ENCODE assay signal across 34 mouse cellular contexts in genomic region chr5:83824838-83825466, GRCm38 (mm10).
DNase-seq lines count a peak whose midpoint lies in the region; ATAC-seq lines count a peak whose summit lies in the region.
"Had no signal": no experiment of that assay in that cellular context is flagged by ENCODE, and none has a peak within 500 bp of the region (broad histone marks: within the 10 kb centered on the region; RNA-seq: fewer than 3 reads in every experiment).

No protein-coding gene starts in this region.

- H3K9ac ChIP-seq in heart, embryonic 11.5 days (ENCODE audit: low read depth, low read length) = no peak overlapping the region
- no peak overlapping the region for H3K9ac ChIP-seq in limb, embryonic 11.5 days (ENCODE audit: low read length)
- H3K9ac ChIP-seq: embryonic facial prominence, embryonic 15.5 days; forebrain, embryonic 12.5 days; forebrain, postnatal 0 days; heart, embryonic 13.5 days; hindbrain, embryonic 12.5 days; intestine, embryonic 15.5 days; midbrain, embryonic 13.5 days; neural tube, embryonic 13.5 days had no signal

- no peaks in the 10 kb centered on the region for H3K27me3 ChIP-seq in heart, embryonic 11.5 days (ENCODE audit: control insufficient read depth, insufficient read depth, low read length)
- no peaks in the 10 kb centered on the region for H3K27me3 ChIP-seq in limb, embryonic 11.5 days (ENCODE audit: control insufficient read depth, insufficient read depth, low read length)
- H3K27me3 ChIP-seq: embryonic facial prominence, embryonic 15.5 days; forebrain, embryonic 12.5 days; heart, embryonic 13.5 days; hindbrain, embryonic 12.5 days; intestine, embryonic 15.5 days; megakaryocyte, embryonic 14.5 days; midbrain, embryonic 13.5 days; neural tube, embryonic 13.5 days had no signal

- no peaks in the 10 kb centered on the region for H3K4me1 ChIP-seq in heart, embryonic 11.5 days (ENCODE audit: control insufficient read depth, insufficient read depth, low read length)
- no peaks in the 10 kb centered on the region for H3K4me1 ChIP-seq in limb, embryonic 11.5 days (ENCODE audit: control insufficient read depth, insufficient read depth, low read length)
- H3K4me1 ChIP-seq: embryonic facial prominence, embryonic 15.5 days; forebrain, embryonic 12.5 days; heart, embryonic 13.5 days; hindbrain, embryonic 12.5 days; intestine, embryonic 15.5 days; megakaryocyte, embryonic 14.5 days; midbrain, embryonic 13.5 days; neural tube, embryonic 13.5 days had no signal

- WGBS in heart, embryonic 11.5 days (ENCODE audit: insufficient replicate concordance) = 44% methylated on average over 2 of the region's 2 CpGs
- WGBS in limb, embryonic 11.5 days = 37% methylated on average over 2 of the region's 2 CpGs

- H3K27ac ChIP-seq in heart, embryonic 11.5 days (ENCODE audit: low read depth, low read length) = no peak overlapping the region
- H3K27ac ChIP-seq in limb, embryonic 11.5 days (replicated peaks; ENCODE audit: low read depth, low read length) = no peak overlapping the region
- H3K27ac ChIP-seq: embryonic facial prominence, embryonic 15.5 days; forebrain, embryonic 12.5 days; heart, embryonic 13.5 days; hindbrain, embryonic 12.5 days; hindbrain, postnatal 0 days; intestine, embryonic 15.5 days; midbrain, embryonic 13.5 days; neural tube, embryonic 13.5 days had no signal

- H3K4me2 ChIP-seq in heart, embryonic 11.5 days = no peak overlapping the region
- no peak overlapping the region for H3K4me2 ChIP-seq in limb, embryonic 11.5 days (ENCODE audit: low read depth, severe bottlenecking)
- H3K4me2 ChIP-seq: embryonic facial prominence, embryonic 15.5 days; forebrain, embryonic 12.5 days; heart, embryonic 13.5 days; hindbrain, embryonic 12.5 days; intestine, embryonic 15.5 days; liver, embryonic 11.5 days; midbrain, embryonic 13.5 days; neural tube, embryonic 13.5 days had no signal

- no peak for ATAC-seq in heart, embryonic 11.5 days (replicated peaks; ENCODE audit: insufficient number of reproducible peaks, low FRiP score, low TSS enrichment)
- ATAC-seq in limb, embryonic 11.5 days (ENCODE audit: insufficient number of reproducible peaks, low FRiP score, low TSS enrichment, low read depth) = peak; percentile 73; the same call in 1 of the 2 replicates
- ATAC-seq: CD4-positive, CD25-positive, alpha-beta regulatory T cell, adult 4 months; forebrain, postnatal 0 days; hindbrain, postnatal 0 days; intestine, embryonic 15.5 days; midbrain, embryonic 13.5 days had no signal

- H3K4me3 ChIP-seq in heart, embryonic 11.5 days (ENCODE audit: low read depth, low read length) = no peak overlapping the region
- no peak overlapping the region for H3K4me3 ChIP-seq in limb, embryonic 11.5 days (ENCODE audit: low read depth, low read length)
- H3K4me3 ChIP-seq: embryonic facial prominence, embryonic 15.5 days; forebrain, embryonic 12.5 days; heart, embryonic 13.5 days; hindbrain, embryonic 12.5 days; intestine, embryonic 15.5 days; megakaryocyte, embryonic 14.5 days; midbrain, embryonic 13.5 days; neural tube, embryonic 13.5 days had no signal

- H3K9me3 ChIP-seq in heart, embryonic 11.5 days (replicated peaks; ENCODE audit: control insufficient read depth, low read length) = no peaks in the 10 kb centered on the region
- H3K9me3 ChIP-seq in limb, embryonic 11.5 days (ENCODE audit: control insufficient read depth, low read length) = no peaks in the 10 kb centered on the region
- H3K9me3 ChIP-seq: embryonic facial prominence, embryonic 15.5 days; forebrain, embryonic 12.5 days; heart, embryonic 13.5 days; hindbrain, embryonic 12.5 days; intestine, embryonic 15.5 days; megakaryocyte, embryonic 14.5 days; midbrain, embryonic 13.5 days; neural tube, embryonic 13.5 days had no signal

- intact Hi-C loops in heart, postnatal 10 days (cut with DNase I) = no loop called here

- peak; percentile 1 to 4 for DNase-seq in heart, postnatal 10 days
- peak; percentile 10 for DNase-seq in embryo, embryonic 11 days
- peak; percentile 45 for DNase-seq in limb, embryonic 11.5 days (ENCODE audit: low spot score)
- peak; percentile 36 for DNase-seq in retina, embryonic 14.5 days (ENCODE audit: low spot score)
- no peak for DNase-seq in thymus, postnatal 25 days
- no peak for DNase-seq in layer of hippocampus, postnatal 25 days (ENCODE audit: extremely low spot score in 1 of 2, low spot score in 1 of 2)
- DNase-seq in kidney, postnatal 10 days = no peak
- DNase-seq: adrenal gland, postnatal 14 days; cerebellum, adult 11-12 months; cerebellum, adult 9-11 months; forebrain, postnatal 0 days; gastrocnemius, postnatal 36 days; heart, postnatal 14 days; kidney, adult 9 months; kidney, postnatal 14 days; layer of hippocampus, postnatal 36 days; left cerebral cortex, postnatal 4 days; lung, postnatal 4 days; right cerebral cortex, adult 18-20 months; spleen, adult 18-20 months; thymus, adult 2 months; thymus, postnatal 4 days had no signal

- H3K36me3 ChIP-seq in heart, embryonic 11.5 days (ENCODE audit: control insufficient read depth, insufficient read depth, low read length) = no peaks in the 10 kb centered on the region
- H3K36me3 ChIP-seq in limb, embryonic 11.5 days (ENCODE audit: control insufficient read depth, insufficient read depth, low read length) = no peaks in the 10 kb centered on the region
- H3K36me3 ChIP-seq: embryonic facial prominence, embryonic 15.5 days; forebrain, embryonic 12.5 days; heart, embryonic 13.5 days; hindbrain, embryonic 12.5 days; intestine, embryonic 15.5 days; midbrain, embryonic 13.5 days; neural tube, embryonic 13.5 days had no signal

Comparison
In these comparisons a context has a peak if more than half of its experiments do, and no peak if none do; other contexts are left out.
1. DNase-seq: peak in heart, postnatal 10 days (2 of 2), embryo, embryonic 11 days (single experiment), limb, embryonic 11.5 days (single experiment) and retina, embryonic 14.5 days (single experiment); none in thymus, postnatal 25 days (single experiment), layer of hippocampus, postnatal 25 days (0 of 2) and kidney, postnatal 10 days (single experiment).